Mouse (Mus musculus) heart, postnatal 14 days (tissue): ENCODE measurements around the gene Ctnnbip1. TPM values are rescaled to one million over a fixed set of nuclear protein-coding genes. Genes with fewer than 3 reads are reported as not detected.

Experiments
- DNase-seq, 2 experiments: peaks; one replicate each; pipeline ENCODE4 v3.0.0; 2021 to 2022
- intact Hi-C: fragments of 180-260 bp; cut with DNase I; formaldehyde crosslinking; loops from one replicate; pipeline ENCODE4 v1.15.1; 2025
- total RNA-seq, 2 experiments: library from RNA; stranded (reverse); gene quantifications; 2 replicates each; pipeline ENCODE4 v1.2.3; 2021

Gene Ctnnbip1
- total RNA-seq, 2 experiments from 2014 or later, result 42.9 to 44.5 TPM

- DNase-seq, result no peak
- intact Hi-C loops, result no loop called here
Observed at GRCm38 (mm10) chr4:149515706-149516105, 2.3 kb upstream of the Ctnnbip1 start.

- DNase-seq, result no peak
- intact Hi-C loops, result no loop called here
Observed at GRCm38 (mm10) chr4:149518351-149519220, 550 bp downstream of the Ctnnbip1 start.

DNA sequence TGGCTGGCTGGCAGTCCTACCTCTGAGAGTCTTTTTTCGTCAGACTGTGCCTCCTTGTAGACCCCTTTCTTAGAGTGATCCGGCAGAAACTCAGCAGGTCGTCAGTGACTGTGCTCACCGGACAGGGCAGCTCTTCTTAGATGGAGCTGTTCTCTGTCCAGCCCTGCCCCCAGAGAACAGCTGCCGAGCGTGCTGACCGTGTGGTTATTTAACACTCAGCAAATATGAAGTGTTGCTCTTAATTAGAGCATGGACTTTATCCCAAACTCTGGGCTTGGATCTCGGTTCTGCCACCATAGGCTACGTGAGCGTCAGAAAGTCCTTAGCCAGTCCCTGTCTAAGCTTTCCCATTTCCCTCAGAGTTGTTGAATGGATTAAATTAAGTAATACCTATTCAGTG is 3.2 kb downstream of the Ctnnbip1 start:
- intact Hi-C loops, result no loop called here
- DNase-seq, result no peak

- intact Hi-C loops, result no loop called here
- DNase-seq, result no peak
Observed at GRCm38 (mm10) chr4:149523961-149524360, 5.9 kb downstream of the Ctnnbip1 start.

DNA sequence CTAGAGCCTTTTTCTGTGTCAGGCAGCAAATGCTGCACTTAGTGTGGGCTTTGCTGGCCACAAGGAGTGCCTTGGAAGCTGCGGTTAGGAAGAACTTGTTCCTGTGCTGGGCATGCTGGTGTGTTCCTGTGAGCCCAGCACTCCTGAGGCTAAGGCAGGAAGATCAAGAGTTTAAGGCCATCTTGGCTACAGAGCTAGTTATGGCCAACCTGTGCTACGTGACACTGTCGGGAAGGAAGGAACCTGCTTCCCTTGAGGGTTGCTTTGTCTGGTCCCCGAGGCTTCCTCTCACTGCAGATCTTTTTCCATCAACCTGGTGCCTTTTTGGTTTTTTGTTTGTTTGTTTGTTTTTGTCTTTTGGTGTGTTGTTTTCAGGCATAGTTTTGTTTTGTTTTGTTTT is 7.1 kb downstream of the Ctnnbip1 start:
- DNase-seq, result no peak
- intact Hi-C loops, result no loop called here

DNA sequence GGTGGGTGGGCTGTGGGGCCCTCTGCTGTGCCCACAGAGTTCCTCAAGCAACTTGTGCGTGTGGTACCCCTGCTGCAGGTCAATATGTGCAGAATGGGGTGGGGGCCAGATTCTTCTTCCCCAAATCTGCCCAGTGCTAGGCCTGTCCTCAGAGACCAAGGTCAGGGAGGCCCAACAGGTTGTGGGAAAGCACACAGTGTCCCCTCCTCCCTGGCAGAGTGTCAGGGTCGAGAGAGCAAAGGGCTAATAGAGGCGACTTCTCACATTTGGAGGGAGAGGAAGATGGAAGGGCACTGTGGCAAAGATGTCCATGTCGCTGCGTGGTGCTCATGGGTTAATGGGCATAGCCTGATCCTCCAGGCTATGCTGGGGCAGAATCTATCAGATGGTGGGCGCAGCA is 7.8 kb downstream of the Ctnnbip1 start:
- intact Hi-C loops, result no loop called here
- DNase-seq, result no peak

DNA sequence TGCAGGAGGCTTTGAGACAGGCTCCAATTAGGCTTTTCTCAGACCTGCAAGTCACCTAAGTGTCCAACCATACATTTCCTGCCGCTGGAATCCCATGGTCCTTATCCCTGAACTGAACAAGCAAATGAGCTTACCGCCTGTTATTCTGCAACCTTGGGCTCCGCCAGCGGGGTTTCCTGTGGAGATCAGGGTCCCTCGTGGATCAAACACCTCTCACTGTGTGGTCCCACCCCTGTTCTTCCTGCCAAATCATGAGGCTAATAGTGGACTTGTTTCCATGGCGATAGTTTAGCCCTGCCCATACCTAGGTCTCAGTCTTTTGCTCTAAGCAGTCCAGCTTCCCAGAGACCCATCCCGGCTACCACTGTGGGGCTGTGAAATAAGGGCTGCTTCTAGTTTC is 8.3 kb downstream of the Ctnnbip1 start:
- intact Hi-C loops, result no loop called here
- DNase-seq, result peak; percentile 54 to 61

GRCm38 (mm10) chr4:149527621-149528354 is 9.8 kb downstream of the Ctnnbip1 start:
- no peak for DNase-seq
- intact Hi-C loops, result no loop called here

DNA sequence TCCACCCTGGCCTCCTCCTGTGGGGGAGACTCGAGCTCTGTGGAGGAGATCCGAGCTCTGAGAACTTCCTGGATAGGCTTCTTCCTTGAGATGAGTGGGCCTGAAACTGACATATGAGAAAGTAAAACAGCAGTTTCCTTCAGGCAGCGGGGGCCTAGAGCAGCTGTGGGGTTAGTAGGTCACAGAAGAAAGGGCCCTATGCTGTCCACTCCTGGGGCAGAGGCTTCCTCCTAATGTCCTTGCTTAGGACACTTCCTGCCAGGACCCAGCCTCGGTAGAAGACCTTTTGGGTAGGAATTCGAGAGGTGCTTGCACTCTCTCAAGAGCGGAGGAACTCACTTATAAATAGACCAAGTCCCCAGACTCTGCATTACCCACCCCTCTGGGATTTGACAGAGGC is 11.7 kb downstream of the Ctnnbip1 start:
- DNase-seq, result no peak
- intact Hi-C loops, result no loop called here

DNA sequence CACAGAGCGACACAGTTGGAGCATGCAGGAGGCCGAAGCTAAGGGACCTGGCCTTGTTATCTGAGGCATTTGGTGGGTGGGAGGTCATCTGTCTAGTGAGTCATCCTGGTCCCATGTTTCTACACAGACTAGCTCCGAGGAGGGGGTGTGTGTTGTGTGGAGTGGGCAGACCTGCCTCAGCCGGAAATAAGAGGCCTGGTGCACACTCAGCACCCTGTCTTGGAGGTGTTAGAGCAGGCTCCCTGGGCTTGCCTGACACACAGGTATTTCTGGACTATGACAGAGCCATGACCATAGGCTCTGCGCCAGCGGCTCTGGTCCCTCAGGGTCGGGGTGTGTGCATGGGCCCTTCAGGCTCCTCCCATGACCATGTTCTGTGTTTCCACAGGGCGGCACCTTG is 21.4 kb downstream of the Ctnnbip1 start:
- peak; percentile 49 to 73 for DNase-seq
- intact Hi-C loops, result no loop called here

- no peak for DNase-seq
- intact Hi-C loops, result loop anchor here (2.0 to 5.0 kb wide), 5 partner anchors 35 to 395 kb away; partner anchors contain the start of genes Lzic, Nmnat1 and Rbp7
Observed at GRCm38 (mm10) chr4:149541935-149542334, 23.9 kb downstream of the Ctnnbip1 start.

- DNase-seq, result no peak
- intact Hi-C loops, result loop anchor here (2.0 to 5.0 kb wide), 5 partner anchors 35 to 395 kb away; partner anchors contain the start of genes Lzic, Nmnat1 and Rbp7
Observed at GRCm38 (mm10) chr4:149542431-149542830, 24.4 kb downstream of the Ctnnbip1 start.

- peak; percentile 85 to 95 for DNase-seq
- intact Hi-C loops, result loop anchor here (2.0 to 5.0 kb wide), 5 partner anchors 36 to 396 kb away; partner anchors contain the start of genes Lzic, Nmnat1 and Rbp7
Observed at GRCm38 (mm10) chr4:149542927-149543553, 25.0 kb downstream of the Ctnnbip1 start.

DNA sequence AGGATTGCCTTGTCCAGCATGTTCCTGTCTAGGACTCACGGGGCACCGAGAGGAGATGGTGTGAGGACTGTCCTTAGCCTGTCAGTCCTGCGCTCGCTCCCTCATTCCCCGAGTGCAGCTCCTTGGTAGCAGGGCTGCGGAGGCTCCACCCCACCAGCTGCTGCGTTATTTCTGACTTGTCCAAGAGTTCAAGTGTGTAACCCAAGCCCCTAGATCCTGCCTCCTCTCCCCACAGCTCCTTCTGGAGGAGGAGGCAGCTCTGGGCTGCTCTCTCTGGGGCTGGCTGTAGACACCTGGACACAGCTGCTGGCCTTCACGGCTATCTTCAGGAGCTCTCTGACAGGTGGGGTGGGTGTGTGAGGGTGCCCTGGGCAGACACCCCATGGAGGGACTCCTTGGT is 26.9 kb downstream of the Ctnnbip1 start:
- intact Hi-C loops, result loop anchor here (5.0 kb wide), 4 partner anchors 38 to 398 kb away; partner anchors contain the start of gene Rbp7

DNA sequence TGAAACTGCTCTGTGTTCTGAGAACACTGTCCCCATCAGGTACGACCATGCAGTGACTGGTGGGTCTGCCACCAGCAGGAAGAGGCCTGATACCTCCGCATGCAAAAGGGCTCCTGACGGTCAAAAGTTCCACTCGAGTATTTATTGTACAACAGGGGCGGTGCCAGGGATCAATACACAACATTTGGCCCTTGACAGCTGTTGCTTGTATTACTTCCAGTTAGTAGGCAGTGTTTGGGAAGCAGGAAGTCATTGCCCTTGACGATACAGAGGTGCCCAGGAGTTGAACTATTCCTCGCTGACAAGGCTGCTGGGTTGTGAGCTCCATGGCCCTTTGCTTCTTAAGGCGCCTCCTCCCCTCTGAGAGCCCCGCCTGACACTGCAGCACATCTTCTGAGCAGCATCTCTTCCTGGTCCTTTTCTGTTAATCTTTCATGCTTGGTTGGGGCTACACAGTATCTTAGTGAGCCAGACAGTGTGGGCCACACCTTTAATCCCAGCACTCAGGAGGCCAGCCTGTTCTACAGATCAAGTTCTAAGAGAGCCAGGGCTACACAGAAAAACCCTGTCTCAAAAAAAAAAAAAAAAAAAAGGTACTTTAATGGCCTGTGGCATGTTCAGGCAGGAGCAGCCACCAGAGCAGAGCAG is 28.9 kb downstream of the Ctnnbip1 start:
- no peak for DNase-seq
- intact Hi-C loops, result no loop called here

More for the DNA sequence above, 26.9 kb downstream of the Ctnnbip1 start:
- DNase-seq, result no peak

DNA sequence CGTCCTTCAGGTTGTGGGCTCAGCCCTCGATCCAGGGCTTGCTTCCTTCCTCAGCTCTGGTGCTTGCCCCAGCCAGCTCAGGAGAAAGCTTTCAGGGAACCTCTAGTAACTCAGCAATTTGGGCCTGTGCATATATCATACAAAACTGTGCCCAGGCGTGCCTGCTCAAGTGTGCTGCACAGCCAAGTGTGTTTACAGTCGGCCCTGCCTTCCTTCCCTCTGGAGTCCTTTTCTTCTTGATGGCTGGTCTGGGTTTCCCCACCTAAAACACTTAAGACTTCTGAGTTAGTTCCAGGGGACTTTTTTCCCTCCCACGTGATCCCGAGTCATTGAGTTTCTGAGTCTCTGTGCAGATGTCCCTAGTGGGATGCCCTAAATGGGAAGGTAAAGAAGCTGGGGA is 29.5 kb downstream of the Ctnnbip1 start:
- no peak for DNase-seq
- intact Hi-C loops, result no loop called here

- peak; percentile 74 to 87 for DNase-seq
- intact Hi-C loops, result loop anchor here (1.0 kb wide), 1 partner anchor 62 kb away; no protein-coding TSS in a partner anchor
Observed at GRCm38 (mm10) chr4:149549221-149549925, 31.3 kb downstream of the Ctnnbip1 start.

- no peak for DNase-seq
- intact Hi-C loops, result no loop called here
Observed at GRCm38 (mm10) chr4:149550866-149551265, 32.8 kb downstream of the Ctnnbip1 start.

DNA sequence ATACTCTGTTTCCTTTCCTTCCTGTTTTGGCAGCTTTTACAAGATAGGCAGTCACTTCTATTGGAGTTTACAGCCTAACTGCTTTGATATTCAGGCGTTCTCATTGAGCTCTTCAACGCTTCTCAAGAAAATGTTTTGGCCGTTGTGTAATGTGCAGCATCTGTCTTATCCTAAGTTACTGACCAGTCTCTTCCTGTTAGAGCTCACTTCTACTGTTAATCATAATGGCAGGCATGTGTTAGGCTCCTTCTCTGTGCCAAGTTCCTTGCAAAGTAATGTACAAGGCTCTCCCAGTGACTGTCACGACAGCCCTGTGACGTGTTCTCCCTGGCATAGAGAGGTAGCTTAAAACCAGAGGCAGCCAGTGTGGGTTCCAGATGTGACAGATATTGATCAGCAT is 33.7 kb downstream of the Ctnnbip1 start:
- no peak for DNase-seq
- intact Hi-C loops, result loop anchor here (2.0 kb wide), 1 partner anchor 33 kb away; no protein-coding TSS in a partner anchor
